Mouse (Mus musculus) olfactory bulb, adult 2 months (tissue): ENCODE data around the gene Mical2. TPM values are rescaled to one million over a fixed set of nuclear protein-coding genes. Genes with fewer than 3 reads are reported as not detected.

Experiments used
- H3K27ac ChIP-seq: fragments of 200-500 bp; 2 replicates; pipeline ENCODE4 v1.5.1; 2012; ENCODE audit warnings: low read depth, low read length; ENCODE audit not compliant: insufficient read depth
- H3K4me1 ChIP-seq: fragments of 200-500 bp; 2 replicates; pipeline ENCODE4 v1.6.1; 2012; ENCODE audit warnings: low read length; ENCODE audit not compliant: control insufficient read depth, insufficient read depth
- H3K4me3 ChIP-seq: fragments of 200-500 bp; 2 replicates; pipeline ENCODE4 v1.5.1; 2012; ENCODE audit warnings: mild to moderate bottlenecking, low read depth, low read length, moderate library complexity; ENCODE audit not compliant: insufficient read depth
- CTCF ChIP-seq: fragments of 200-500 bp; IDR thresholded peaks from 2 replicates; pipeline ENCODE4 v1.5.1; 2012; ENCODE audit warnings: low read depth, mild to moderate bottlenecking, low read length, moderate library complexity; ENCODE audit not compliant: insufficient read depth
- POLR2A ChIP-seq: fragments of 200-500 bp; IDR thresholded peaks from 2 replicates; pipeline ENCODE4 v1.6.1; 2012; ENCODE audit warnings: mild to moderate bottlenecking, low read depth, low read length, moderate library complexity; ENCODE audit not compliant: insufficient read depth
- whole genome bisulfite sequencing: fragments of 180-500 bp; shearing (Covaris S2); methylation state at CpG from one replicate; pipeline ENCODE4 v1.1.7; 2018; 5-methylcytosine and 5-hydroxymethylcytosine counted together
- polyA plus RNA-seq: library from polyadenylated mRNA; stranded (reverse); fragments of >200 nt; gene quantifications from 2 replicates; pipeline ENCODE4 v1.2.4, GENCODE M21; 2012; ENCODE audit warnings: low replicate concordance; ENCODE audit not compliant: missing spikeins, insufficient read depth, insufficient read length

Gene Mical2
- polyA plus RNA-seq, 1 experiment = 155 TPM

- Histone ChIP-seq H3K27ac (peak overlapping the region; percentile 87), H3K4me3 (no peak overlapping the region), H3K4me1 (peaks cover 49% of the 10 kb centered on the region)
- TF ChIP-seq POLR2A = no peak
- TF ChIP-seq CTCF = no peak
- 11% methylated on average over 6 of the region's 6 CpGs for WGBS
These were observed 110.6 kb downstream of the Mical2 start for GRCm38 (mm10) chr7:112336213-112336631.

GRCm38 (mm10) chr7:112336769-112337168 lies 111.1 kb downstream of the Mical2 start:
- no peak for TF ChIP-seq CTCF
- TF ChIP-seq POLR2A = no peak
- WGBS = 27% methylated on average over 15 of the region's 15 CpGs
- Histone ChIP-seq H3K27ac (peak overlapping the region; percentile 87), H3K4me3 (no peak overlapping the region), H3K4me1 (peaks cover 46% of the 10 kb centered on the region)

- Histone ChIP-seq H3K4me1 (peaks cover 42% of the 10 kb centered on the region), H3K27ac (no peak overlapping the region; the same call in 1 of the 2 replicates), H3K4me3 (no peak overlapping the region)
- WGBS = 77% methylated on average over 5 of the region's 5 CpGs
- no peak for TF ChIP-seq POLR2A
These were observed 112.1 kb downstream of the Mical2 start for GRCm38 (mm10) chr7:112337736-112338135.

GRCm38 (mm10) chr7:112341052-112341451 lies 115.4 kb downstream of the Mical2 start:
- no peak for TF ChIP-seq CTCF
- TF ChIP-seq POLR2A = no peak
- WGBS = 69% methylated on average over 3 of the region's 3 CpGs
- Histone ChIP-seq H3K4me3 (no peak overlapping the region), H3K4me1 (peaks cover 20% of the 10 kb centered on the region), H3K27ac (no peak overlapping the region)

GRCm38 (mm10) chr7:112345687-112346086 lies 120.0 kb downstream of the Mical2 start:
- TF ChIP-seq POLR2A (no peak), CTCF (no peak)
- no peak overlapping the region for H3K27ac ChIP-seq
- WGBS = 73% methylated on average over 1 of the region's 1 CpGs
- no peak overlapping the region for H3K4me3 ChIP-seq
- H3K4me1 ChIP-seq = no peaks in the 10 kb centered on the region

- 89% methylated on average over 3 of the region's 3 CpGs for WGBS
- no peak overlapping the region for H3K4me3 ChIP-seq
- TF ChIP-seq CTCF (no peak), POLR2A (no peak)
- H3K27ac ChIP-seq = no peak overlapping the region
- peaks cover 9% of the 10 kb centered on the region for H3K4me1 ChIP-seq
These were observed 125.9 kb downstream of the Mical2 start for GRCm38 (mm10) chr7:112351541-112351940.

GRCm38 (mm10) chr7:112352005-112352404 lies 126.3 kb downstream of the Mical2 start:
- TF ChIP-seq CTCF (no peak), POLR2A (no peak)
- H3K27ac ChIP-seq = no peak overlapping the region
- WGBS = 75% methylated on average over 4 of the region's 4 CpGs
- no peak overlapping the region for H3K4me3 ChIP-seq
- peaks cover 9% of the 10 kb centered on the region for H3K4me1 ChIP-seq

GRCm38 (mm10) chr7:112353011-112353410 lies 127.4 kb downstream of the Mical2 start:
- no peak for TF ChIP-seq POLR2A
- no peak for TF ChIP-seq CTCF
- Histone ChIP-seq H3K4me3 (no peak overlapping the region), H3K4me1 (peaks cover 9% of the 10 kb centered on the region), H3K27ac (no peak overlapping the region)
- 90% methylated on average over 4 of the region's 4 CpGs for WGBS

GRCm38 (mm10) chr7:112353939-112354338 lies 128.3 kb downstream of the Mical2 start:
- TF ChIP-seq CTCF = no peak
- TF ChIP-seq POLR2A = no peak
- Histone ChIP-seq H3K4me1 (peaks cover 9% of the 10 kb centered on the region), H3K4me3 (no peak overlapping the region), H3K27ac (no peak overlapping the region)
- 72% methylated on average over 11 of the region's 11 CpGs for WGBS

- peaks cover 9% of the 10 kb centered on the region for H3K4me1 ChIP-seq
- H3K4me3 ChIP-seq = no peak overlapping the region
- TF ChIP-seq POLR2A (no peak), CTCF (no peak)
- no peak overlapping the region for H3K27ac ChIP-seq
- 34% methylated on average over 7 of the region's 7 CpGs for whole genome bisulfite sequencing
These were observed 128.9 kb downstream of the Mical2 start for GRCm38 (mm10) chr7:112354503-112354951.

GRCm38 (mm10) chr7:112359594-112359993 lies 133.9 kb downstream of the Mical2 start:
- no peak overlapping the region for H3K27ac ChIP-seq
- TF ChIP-seq POLR2A = no peak
- no peak for TF ChIP-seq CTCF
- WGBS = 95% methylated on average over 3 of the region's 3 CpGs
- peaks cover 9% of the 10 kb centered on the region for H3K4me1 ChIP-seq
- H3K4me3 ChIP-seq = no peak overlapping the region
